Mouse (Mus musculus) kidney, adult 2 months (tissue): ENCODE results near the gene Grin3b.

Experiments used
- CTCF ChIP-seq: fragments of 200-500 bp; conservative IDR thresholded peaks from 2 replicates; pipeline ENCODE4 v1.5.1; 2011; ENCODE audit warnings: low read depth, mild to moderate bottlenecking, control low read depth, low read length, moderate library complexity, mixed read lengths; ENCODE audit not compliant: insufficient read depth, insufficient read length
- POLR2A ChIP-seq: fragments of 200-500 bp; IDR thresholded peaks from one replicate; pipeline ENCODE4 v1.6.1; 2011; ENCODE audit warnings: low read depth, low read length, control low read depth

DNA sequence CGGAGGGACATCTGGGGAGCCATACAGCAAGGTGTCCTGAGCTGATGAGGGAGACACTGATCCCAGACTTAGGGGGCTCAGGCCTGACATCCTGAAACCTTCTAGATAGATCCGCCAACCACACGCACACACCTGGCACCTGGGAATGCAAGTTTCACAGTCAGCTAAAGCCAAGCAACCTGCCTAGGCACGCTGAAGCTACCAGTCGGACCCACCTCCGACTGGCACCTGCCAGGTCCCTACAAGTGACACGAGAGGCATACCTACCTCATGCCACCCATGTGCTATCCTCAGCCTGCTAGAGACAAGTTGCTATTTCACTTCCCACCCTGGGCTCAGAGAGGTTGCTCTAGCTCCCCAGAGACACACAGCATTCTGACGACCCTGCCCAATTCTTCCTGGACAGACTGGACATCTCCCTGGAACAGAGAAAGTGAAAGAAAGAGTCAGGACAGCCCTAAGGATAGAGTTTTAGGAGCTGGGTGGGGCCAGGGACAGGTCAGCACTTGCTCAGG is 18.8 kb downstream of the Grin3b start:
- TF ChIP-seq CTCF, result no peak
- no peak for TF ChIP-seq POLR2A
